ENCODE assay signal across 8 mouse cellular contexts in genomic region chr4:141538408-141539212, GRCm38 (mm10). TPM values are rescaled to one million over a fixed set of nuclear protein-coding genes. Genes with fewer than 3 reads are reported as not detected.
A peak's percentile ranks its signal among the peaks of the same experiment; 100 is the strongest.
DNase-seq lines count a peak whose midpoint lies in the region; ATAC-seq and TF ChIP-seq lines count a peak whose summit lies in the region.

Gene Spen, minus strand, starts transcription at chr4:141538597.

- H3K4me2 ChIP-seq in forebrain, embryonic 16.5 days (ENCODE audit: low read length): peak within 1 kb of the TSS; percentile 70
- H3K4me2 ChIP-seq in lung, embryonic 15.5 days: peak within 1 kb of the TSS; percentile 91

- intact Hi-C loops in heart, postnatal 36 days (cut with DNase I): loop anchor here (2.0 to 5.0 kb wide), 3 partner anchors 20 to 36 kb away; no protein-coding TSS in a partner anchor

- H3K4me3 ChIP-seq in MEL (ENCODE audit: control insufficient read depth in 1 of 2, insufficient read depth in 1 of 2, low read depth in 2 of 2, low read length in 2 of 2): peak within 1 kb of the TSS; percentile 94 to 98
- H3K4me3 ChIP-seq in forebrain, embryonic 16.5 days (replicated peaks; ENCODE audit: low read length): peak within 1 kb of the TSS; percentile 94
- peak within 1 kb of the TSS; percentile 94 for H3K4me3 ChIP-seq in lung, embryonic 15.5 days
- peak within 1 kb of the TSS; percentile 98 for H3K4me3 ChIP-seq in olfactory bulb, adult 2 months (ENCODE audit: insufficient read depth, low read depth, low read length)

- H3K36me3 ChIP-seq in MEL (ENCODE audit: control insufficient read depth in 1 of 2, insufficient read depth in 2 of 2, low read length in 2 of 2): peaks cover 0 to 25% of the 10 kb centered on the region in 2 experiments; a peak in 2 of 4 replicates
- no peaks in the 10 kb centered on the region for H3K36me3 ChIP-seq in forebrain, embryonic 16.5 days (ENCODE audit: control insufficient read depth, insufficient read depth)
- no peaks in the 10 kb centered on the region for H3K36me3 ChIP-seq in lung, embryonic 15.5 days

- TF ChIP-seq RAD21 in MEL (IDR thresholded peaks at IDR 0.05; ENCODE audit: low read depth, low read length): no peak

- under 1% methylated on average over 58 of the region's 88 CpGs for whole genome bisulfite sequencing in forebrain, embryonic 16.5 days
- whole genome bisulfite sequencing in lung, embryonic 15.5 days: under 1% methylated on average over 77 of the region's 88 CpGs
- WGBS in olfactory bulb, adult 2 months: 4% methylated on average over 86 of the region's 88 CpGs

- peak; percentile 80 for ATAC-seq in forebrain, embryonic 16.5 days
- peak; percentile 90 for ATAC-seq in lung, embryonic 15.5 days (ENCODE audit: borderline replicate concordance, extremely low read depth, low FRiP score, low TSS enrichment)

- peak within 1 kb of the TSS; percentile 97 for H3K27ac ChIP-seq in MEL (ENCODE audit: control insufficient read depth, low read depth, low read length)
- H3K27ac ChIP-seq in forebrain, embryonic 16.5 days (ENCODE audit: low read length): peak within 1 kb of the TSS; percentile 97
- H3K27ac ChIP-seq in lung, embryonic 15.5 days: peak within 1 kb of the TSS; percentile 99
- H3K27ac ChIP-seq in olfactory bulb, adult 2 months (ENCODE audit: insufficient read depth, low read depth, low read length): peak within 1 kb of the TSS; percentile 100

- TF ChIP-seq CTCF in MEL (IDR thresholded peaks at IDR 0.05 in 2 of 3, conservative IDR thresholded peaks at IDR 0.05 in 1 of 3; ENCODE audit: control insufficient read depth in 1 of 3, insufficient read depth in 1 of 3, low read depth in 2 of 3, low read length in 3 of 3, poor library complexity in 1 of 3, severe bottlenecking in 1 of 3): no peak
- no peak for TF ChIP-seq CTCF in olfactory bulb, adult 2 months (IDR thresholded peaks at IDR 0.05; ENCODE audit: insufficient read depth, low read depth, low read length)

- no peaks in the 10 kb centered on the region for H3K27me3 ChIP-seq in MEL (ENCODE audit: control insufficient read depth in 1 of 2, insufficient read depth in 2 of 2, low read length in 2 of 2)
- no peaks in the 10 kb centered on the region for H3K27me3 ChIP-seq in forebrain, embryonic 16.5 days (replicated peaks; ENCODE audit: control insufficient read depth, insufficient read depth, low read length)
- no peaks in the 10 kb centered on the region for H3K27me3 ChIP-seq in lung, embryonic 15.5 days

- no peaks in the 10 kb centered on the region for H3K9me3 ChIP-seq in MEL (replicated peaks; ENCODE audit: insufficient read depth, low read length)
- no peaks in the 10 kb centered on the region for H3K9me3 ChIP-seq in forebrain, embryonic 16.5 days (ENCODE audit: control insufficient read depth, low read length)
- no peaks in the 10 kb centered on the region for H3K9me3 ChIP-seq in lung, embryonic 15.5 days

- peak; percentile 93 for DNase-seq in MEL (ENCODE audit: low read depth, low spot score)
- peak; percentile 91 to 98 for DNase-seq in cerebellum, adult 18-20 months
- peak; percentile 91 to 94 for DNase-seq in heart, postnatal 36 days
- DNase-seq in layer of hippocampus, adult 8-10 months (ENCODE audit: low spot score in 2 of 2): peak; percentile 88 to 89
- DNase-seq in thymus, adult 18-20 months: peak; percentile 89 to 90

- peaks cover 11 to 20% of the 10 kb centered on the region in 2 experiments for H3K4me1 ChIP-seq in MEL (ENCODE audit: control insufficient read depth in 1 of 2, insufficient read depth in 2 of 2, low read length in 2 of 2)
- H3K4me1 ChIP-seq in forebrain, embryonic 16.5 days (replicated peaks; ENCODE audit: control insufficient read depth, insufficient read depth, low read length): peaks cover 32% of the 10 kb centered on the region
- H3K4me1 ChIP-seq in lung, embryonic 15.5 days: peaks cover 30% of the 10 kb centered on the region
- peaks cover 9% of the 10 kb centered on the region for H3K4me1 ChIP-seq in olfactory bulb, adult 2 months (ENCODE audit: control insufficient read depth, insufficient read depth, low read length)

- TF ChIP-seq EP300 in MEL (IDR thresholded peaks at IDR 0.05; ENCODE audit: low read depth in 1 of 2, low read length in 2 of 2): no peak

- peak within 1 kb of the TSS; percentile 99 for H3K9ac ChIP-seq in MEL (ENCODE audit: control insufficient read depth, low read depth, low read length, poor library complexity, severe bottlenecking)
- H3K9ac ChIP-seq in forebrain, embryonic 16.5 days (replicated peaks; ENCODE audit: low read depth, low read length): peak within 1 kb of the TSS; percentile 93
- peak within 1 kb of the TSS; percentile 97 for H3K9ac ChIP-seq in lung, embryonic 15.5 days

- TF ChIP-seq POLR2A in MEL (IDR thresholded peaks at IDR 0.05; ENCODE audit: control insufficient read depth in 1 of 2, insufficient read depth in 1 of 2, low read depth in 1 of 2, low read length in 2 of 2, poor library complexity in 1 of 2): peak; percentile 80 to 92
- TF ChIP-seq POLR2A in olfactory bulb, adult 2 months (IDR thresholded peaks at IDR 0.05; ENCODE audit: insufficient read depth, low read depth, low read length): peak; percentile 94

- H3K79me2 ChIP-seq in MEL (ENCODE audit: control insufficient read depth, insufficient read depth, low read length, poor library complexity): peaks cover 50% of the 10 kb centered on the region

TF ChIP-seq in MEL, 35 proteins besides CTCF, POLR2A, EP300 and RAD21 (continues in another document):
- no peak for TF ChIP-seq SMC3 (IDR thresholded peaks at IDR 0.05; ENCODE audit: low read depth, low read length)
- TF ChIP-seq RCOR1 (IDR thresholded peaks at IDR 0.05; ENCODE audit: low read depth, low read length): no peak
- TF ChIP-seq POLR2AphosphoS5 (IDR thresholded peaks at IDR 0.05; ENCODE audit: borderline replicate concordance, low read depth, low read length): no peak
- TF ChIP-seq KAT2A (conservative IDR thresholded peaks at IDR 0.05; ENCODE audit: low read depth, low read length): no peak; the same call in 1 of the 2 replicates
- TF ChIP-seq NRF1 (IDR thresholded peaks at IDR 0.05; ENCODE audit: insufficient read depth, low read depth, low read length, poor library complexity, severe bottlenecking): peak; percentile 83
- TF ChIP-seq ZMIZ1 (IDR thresholded peaks at IDR 0.05; ENCODE audit: low read depth, low read length): peak; percentile 85
- TF ChIP-seq BHLHE40 (IDR thresholded peaks at IDR 0.05; ENCODE audit: borderline replicate concordance, low read depth, low read length): no peak
- TF ChIP-seq JUND (IDR thresholded peaks at IDR 0.05; ENCODE audit: low read depth, low read length): no peak
- TF ChIP-seq MYB (IDR thresholded peaks at IDR 0.05; ENCODE audit: low read depth, low read length): no peak
- no peak; the same call in 1 of the 2 replicates for TF ChIP-seq POLR2AphosphoS2 (IDR thresholded peaks at IDR 0.05; ENCODE audit: low read length)
- peak; percentile 89 for TF ChIP-seq NELFE (IDR thresholded peaks at IDR 0.05; ENCODE audit: low read depth, low read length)
- no peak for TF ChIP-seq CHD2 (IDR thresholded peaks at IDR 0.05; ENCODE audit: low read length)
- TF ChIP-seq TBP (IDR thresholded peaks at IDR 0.05; ENCODE audit: low read depth, low read length): peak; percentile 36; the same call in 1 of the 2 replicates
- TF ChIP-seq MEF2A (IDR thresholded peaks at IDR 0.05; ENCODE audit: extremely low read depth, insufficient replicate concordance, low read depth, low read length, poor library complexity, severe bottlenecking): no peak
- TF ChIP-seq E2F4 (IDR thresholded peaks at IDR 0.05; ENCODE audit: borderline replicate concordance, low read depth, low read length): no peak
- TF ChIP-seq ZC3H11A (IDR thresholded peaks at IDR 0.05; ENCODE audit: low read depth, low read length): no peak
- no peak for TF ChIP-seq ZKSCAN1 (IDR thresholded peaks at IDR 0.05; ENCODE audit: low read depth, low read length)
- TF ChIP-seq UBTF (IDR thresholded peaks at IDR 0.05; ENCODE audit: borderline replicate concordance, insufficient read depth, low read depth, low read length): no peak
- peak; percentile 69 for TF ChIP-seq SIN3A (IDR thresholded peaks at IDR 0.05; ENCODE audit: low read length)
- TF ChIP-seq TAL1 (IDR thresholded peaks at IDR 0.05; ENCODE audit: low read length): no peak
- no peak for TF ChIP-seq MAFK (IDR thresholded peaks at IDR 0.05; ENCODE audit: borderline replicate concordance, low read depth, low read length)
- peak; percentile 43; the same call in 1 of the 2 replicates for TF ChIP-seq MAX (IDR thresholded peaks at IDR 0.05; ENCODE audit: low read length)
- no peak; the same call in 1 of the 2 replicates for TF ChIP-seq CHD1 (IDR thresholded peaks at IDR 0.05; ENCODE audit: low read depth, low read length)
- TF ChIP-seq MXI1 (IDR thresholded peaks at IDR 0.05; ENCODE audit: low read depth, low read length): peak; percentile 47
- TF ChIP-seq ETS1 (IDR thresholded peaks at IDR 0.05; ENCODE audit: low read depth, low read length): peak; percentile 24; the same call in 1 of the 2 replicates
- TF ChIP-seq TCF12 (IDR thresholded peaks at IDR 0.05; ENCODE audit: low read depth, low read length): peak; percentile 37
- peak; percentile 63 for TF ChIP-seq HCFC1 (IDR thresholded peaks at IDR 0.05; ENCODE audit: low read depth, low read length)
- TF ChIP-seq USF2 (IDR thresholded peaks at IDR 0.05; ENCODE audit: borderline replicate concordance in 1 of 2, insufficient read depth in 1 of 2, low read depth in 1 of 2, low read length in 2 of 2): no peak
- TF ChIP-seq MYC (IDR thresholded peaks at IDR 0.05; ENCODE audit: low read depth, low read length): no peak
- TF ChIP-seq GABPA (IDR thresholded peaks at IDR 0.05; ENCODE audit: low read depth, low read length): no peak
- no peak for TF ChIP-seq ZNF384 (IDR thresholded peaks at IDR 0.05; ENCODE audit: low read depth, low read length)
- TF ChIP-seq GATA1 (IDR thresholded peaks at IDR 0.05; ENCODE audit: low read depth, low read length): no peak
- peak; percentile 60 for TF ChIP-seq ELF1 (IDR thresholded peaks at IDR 0.05; ENCODE audit: low read depth, low read length)

RNA-seq across cellular contexts. Expression of gene Spen, which starts in this region (rescaled TPM):
- 11.9 and 12.6 TPM in 2 replicates for total RNA-seq in MEL (2012; rRNA removed)
- 100 to 1,000 TPM in 1 of 2 experiments, 10 to 100 TPM in 1; 46.9 to 102 TPM for polyA plus RNA-seq in MEL (2012; ENCODE audit: insufficient read depth in 1 of 2, insufficient read length in 2 of 2, low read depth in 1 of 2, low replicate concordance in 2 of 2, missing spikeins in 1 of 2)
- polyA plus RNA-seq in forebrain, embryonic 16.5 days (2015; fragmentation: Nextera tagmentation; extraction: Ambion mirVana): 16.0 and 19.1 TPM in 2 replicates
- total RNA-seq in heart, postnatal 36 days (2021): 10 to 100 TPM; 31.1 to 32.4 TPM
- 10 to 100 TPM; 59.2 to 67.9 (median 66.9) TPM for total RNA-seq in layer of hippocampus, adult 8-10 months (2022)
- 9.1 and 10.3 TPM in 2 replicates for polyA plus RNA-seq in lung, embryonic 15.5 days (2015; fragmentation: Nextera tagmentation; extraction: Ambion mirVana)
- 41.7 TPM in 1 of 2 replicates, not detected in the other for polyA plus RNA-seq in olfactory bulb, adult 2 months (2012; ENCODE audit: insufficient read depth, insufficient read length, low replicate concordance, missing spikeins)

Comparison
In these comparisons a context has a peak if more than half of its experiments do, and no peak if none do; other contexts are left out.
1. Peak in every context shown above with its lines: DNase-seq, ATAC-seq, H3K4me3 ChIP-seq and H3K27ac ChIP-seq.